Mouse (Mus musculus): ENCODE results near the gene Shq1.

GRCm38 (mm10) chr6:100529673-100530072, 141.3 kb downstream of the Shq1 start:
- TF ChIP-seq CTCF (IDR thresholded peaks at IDR 0.05; ENCODE audit: borderline replicate concordance, insufficient read depth, low read depth, low read length) = no peak
- TF ChIP-seq POLR2A (IDR thresholded peaks at IDR 0.05; ENCODE audit: borderline replicate concordance, insufficient read depth, low read length) = no peak
